Mouse (Mus musculus): Measurements from ENCODE around the gene Fbxw18.
"Not testable (repeated sequence)": the region's sequence is repeated elsewhere in the genome, so short reads cannot be mapped to it uniquely, and the experiment has no call there.

Gene Fbxw18

DNA sequence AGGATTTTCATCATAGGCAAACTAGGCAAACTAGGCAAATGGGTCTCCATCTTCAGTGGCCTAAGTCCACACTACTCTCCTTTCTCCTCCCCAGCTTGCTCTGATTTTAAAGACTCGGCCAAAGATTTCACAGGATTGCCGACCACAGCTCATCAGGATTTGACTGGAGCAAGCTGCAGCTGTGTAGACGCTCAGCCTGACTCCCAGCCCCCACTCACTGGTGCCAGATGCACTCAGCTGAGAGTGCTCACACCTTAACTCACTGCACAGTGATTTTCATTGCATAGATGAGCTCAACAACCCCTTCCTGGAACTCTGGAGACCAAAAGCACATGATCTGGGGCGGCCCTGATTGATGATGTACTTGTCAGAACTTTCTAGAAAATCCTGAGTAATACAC lies at the start of gene Fbxw18:
Fbxw18 (minus strand) TSS at position 101 of the 400 bp plus-strand sequence.
- not testable (repeated sequence) for DNase-seq (ENCODE audit: low spot score)

DNA sequence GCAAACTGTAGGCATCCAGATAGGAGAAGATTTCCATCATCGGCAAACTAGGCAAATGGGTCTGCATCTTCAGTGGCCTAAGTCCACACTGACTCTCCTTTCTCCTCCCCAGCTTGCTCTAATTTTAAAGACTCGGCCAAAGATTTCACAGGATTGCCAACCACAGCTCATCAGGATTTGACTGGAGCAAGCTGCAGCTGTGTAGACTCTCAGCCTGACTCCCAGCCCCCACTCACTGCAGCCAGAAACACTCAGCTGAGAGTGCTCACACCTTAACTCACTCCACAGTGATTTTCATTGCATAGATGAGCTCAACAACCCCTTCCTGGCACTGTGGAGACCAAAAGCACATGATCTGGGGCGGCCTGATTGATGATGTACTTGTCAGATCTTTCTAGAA lies 43.5 kb upstream of the Fbxw18 start, which contains the start of gene Fbxw26:
Fbxw26 (minus strand) TSS at position 101 of the 400 bp plus-strand sequence.
- not testable (repeated sequence) for DNase-seq (ENCODE audit: low spot score)

DNA sequence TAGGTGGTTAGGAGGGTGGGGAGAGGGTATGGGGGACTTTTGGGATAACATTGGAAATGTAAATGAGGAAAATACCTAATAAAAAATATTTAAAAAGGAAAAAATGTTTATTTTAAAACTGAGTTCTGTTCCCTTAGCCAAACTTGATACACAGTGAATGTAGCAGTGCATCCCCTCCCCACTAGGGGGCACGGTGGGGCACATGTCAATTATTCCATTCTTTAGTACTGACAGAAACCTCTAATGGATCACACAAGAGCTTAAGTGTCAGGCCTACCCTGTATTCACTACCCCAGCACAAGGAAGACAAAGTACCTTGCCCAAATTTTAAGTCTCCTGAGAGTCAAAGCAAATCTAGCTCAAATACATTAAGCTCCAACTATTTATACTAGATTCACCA lies 17.2 kb downstream of the Fbxw18 start:
- DNase-seq (ENCODE audit: low spot score), result peak; percentile 45

DNA sequence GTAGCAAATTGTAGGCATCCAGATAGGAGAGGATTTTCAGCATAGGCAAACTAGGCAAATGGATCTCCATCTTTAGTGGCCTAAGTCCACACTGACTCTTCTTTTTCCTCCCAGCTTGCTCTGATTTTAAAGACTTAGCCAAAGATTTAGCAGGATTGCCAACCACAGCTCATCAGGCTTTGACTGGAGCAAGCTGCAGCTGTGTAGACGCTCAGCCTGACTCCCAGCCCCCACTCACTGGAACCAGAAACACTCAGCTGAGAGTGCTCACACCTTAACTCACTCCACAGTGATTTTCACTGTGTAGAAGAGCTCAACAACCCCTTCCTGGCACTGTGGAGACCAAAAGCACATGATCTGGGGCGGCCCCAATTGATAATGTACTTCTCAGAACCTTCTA lies 37.9 kb downstream of the Fbxw18 start, which contains the start of gene Fbxw25:
Fbxw25 (minus strand) TSS at position 101 of the 400 bp plus-strand sequence.
- not testable (repeated sequence) for DNase-seq (ENCODE audit: low spot score)

All from embryo, embryonic 10.5 days (tissue).